Mouse (Mus musculus) CD4-positive helper T cell, adult 2 months (primary cell): ENCODE data around the gene Slc7a8.

ENCODE experiments used
- DNase-seq: peaks from one replicate; pipeline ENCODE4 v3.0.0-alpha.2; 2012; ENCODE audit warnings: low read depth, missing footprints, low spot score

Slc7a8 gene

DNA sequence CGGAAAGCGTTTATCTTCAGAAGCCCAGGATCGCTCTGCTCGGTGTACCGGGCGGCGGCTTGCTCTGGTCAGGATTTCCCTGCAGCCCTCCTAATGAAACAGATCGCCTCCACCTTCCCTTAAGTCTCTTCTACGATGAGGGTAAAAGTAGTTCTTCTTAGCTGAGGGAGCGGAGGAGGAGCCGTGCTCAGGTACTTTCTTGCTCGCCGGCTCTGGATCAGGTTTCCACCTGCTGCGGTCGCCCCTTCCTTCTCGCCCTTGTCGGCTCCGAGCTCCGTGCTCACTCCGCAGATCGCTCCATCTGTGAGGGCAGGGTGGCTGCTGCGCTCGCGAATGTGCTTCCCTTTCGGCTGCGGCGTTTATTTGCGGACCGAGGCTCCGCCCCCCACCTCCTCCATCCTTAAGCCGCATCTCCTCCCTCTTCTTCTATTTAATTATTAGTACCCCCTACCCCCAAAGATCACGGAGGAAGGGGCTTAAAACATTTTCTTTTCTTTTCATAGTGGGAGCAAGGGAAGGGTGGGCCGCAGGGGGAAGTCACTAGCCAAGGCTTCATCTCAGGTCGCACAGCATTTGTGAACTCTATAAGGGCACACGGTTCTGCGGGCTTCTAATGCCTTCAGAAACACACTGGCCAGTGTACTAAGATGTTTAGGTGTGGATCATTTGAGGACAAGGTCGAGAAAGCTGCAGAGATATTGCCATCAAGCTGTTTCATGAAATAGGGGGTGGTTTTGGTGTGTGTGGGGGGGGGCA lies at the start of gene Slc7a8:
Slc7a8 (minus strand) TSS at position 337 of the 756 bp plus-strand sequence.
- peak; percentile 56 for DNase-seq

GRCm38 (mm10) chr14:54823716-54824115 lies 42.0 kb upstream of the Slc7a8 start:
- no peak for DNase-seq

GRCm38 (mm10) chr14:54822301-54822700 lies 40.6 kb upstream of the Slc7a8 start:
- DNase-seq: no peak

- DNase-seq: no peak
Measured at GRCm38 (mm10) chr14:54817791-54818190, 36.0 kb upstream of the Slc7a8 start.

- no peak for DNase-seq
Measured at GRCm38 (mm10) chr14:54815737-54816136, 34.0 kb upstream of the Slc7a8 start.

GRCm38 (mm10) chr14:54813991-54814390 lies 32.2 kb upstream of the Slc7a8 start, which contains the start of gene Rnf212b:
Rnf212b (plus strand) TSS chr14:54814141.
- DNase-seq: no peak

DNA sequence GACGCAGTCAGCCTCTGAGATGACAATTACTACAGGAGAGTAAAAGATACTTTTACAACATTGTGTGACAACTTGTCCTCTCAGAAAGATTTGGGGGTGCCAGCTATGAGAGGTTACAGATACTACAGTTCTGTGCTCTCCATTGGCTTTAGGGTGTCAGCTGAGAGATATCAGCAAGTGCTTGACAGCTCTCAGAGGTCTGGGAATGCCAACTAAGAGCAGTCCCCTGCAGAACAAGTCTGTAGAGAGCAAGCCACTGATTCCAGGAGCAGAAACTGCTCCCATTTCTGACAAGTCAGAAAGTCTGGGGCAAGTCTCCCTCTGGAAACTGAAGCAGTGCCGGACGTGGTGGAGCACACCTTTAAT lies 27.9 kb upstream of the Slc7a8 start:
- DNase-seq: no peak

GRCm38 (mm10) chr14:54808718-54809667 lies 27.2 kb upstream of the Slc7a8 start:
- no peak for DNase-seq

- DNase-seq: no peak
Measured at GRCm38 (mm10) chr14:54806124-54806523, 24.4 kb upstream of the Slc7a8 start.

DNA sequence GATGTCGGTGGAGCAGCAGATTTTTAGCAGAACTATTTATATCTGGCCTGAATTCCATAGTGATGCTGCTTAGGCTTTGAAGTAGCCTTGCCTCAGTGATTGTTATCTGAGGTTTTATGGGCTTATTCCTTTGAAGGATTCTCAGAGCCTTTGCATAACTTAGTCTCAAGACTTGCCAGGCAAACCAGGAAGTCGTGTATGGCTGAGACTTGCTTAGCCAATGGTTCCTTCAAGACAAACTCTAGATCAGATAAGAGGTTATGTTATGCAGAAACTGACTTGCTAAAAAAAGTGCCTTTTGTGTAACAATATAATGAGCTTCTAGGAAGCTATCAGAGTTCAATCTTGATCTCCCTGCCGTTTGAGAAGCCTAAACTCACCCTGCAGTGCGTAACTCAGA lies 20.7 kb upstream of the Slc7a8 start:
- no peak for DNase-seq

- DNase-seq: no peak
Measured at GRCm38 (mm10) chr14:54799686-54800085, 17.9 kb upstream of the Slc7a8 start.

GRCm38 (mm10) chr14:54796760-54797159 lies 15.0 kb upstream of the Slc7a8 start:
- DNase-seq: no peak

GRCm38 (mm10) chr14:54795901-54796300 lies 14.2 kb upstream of the Slc7a8 start:
- DNase-seq: no peak

DNA sequence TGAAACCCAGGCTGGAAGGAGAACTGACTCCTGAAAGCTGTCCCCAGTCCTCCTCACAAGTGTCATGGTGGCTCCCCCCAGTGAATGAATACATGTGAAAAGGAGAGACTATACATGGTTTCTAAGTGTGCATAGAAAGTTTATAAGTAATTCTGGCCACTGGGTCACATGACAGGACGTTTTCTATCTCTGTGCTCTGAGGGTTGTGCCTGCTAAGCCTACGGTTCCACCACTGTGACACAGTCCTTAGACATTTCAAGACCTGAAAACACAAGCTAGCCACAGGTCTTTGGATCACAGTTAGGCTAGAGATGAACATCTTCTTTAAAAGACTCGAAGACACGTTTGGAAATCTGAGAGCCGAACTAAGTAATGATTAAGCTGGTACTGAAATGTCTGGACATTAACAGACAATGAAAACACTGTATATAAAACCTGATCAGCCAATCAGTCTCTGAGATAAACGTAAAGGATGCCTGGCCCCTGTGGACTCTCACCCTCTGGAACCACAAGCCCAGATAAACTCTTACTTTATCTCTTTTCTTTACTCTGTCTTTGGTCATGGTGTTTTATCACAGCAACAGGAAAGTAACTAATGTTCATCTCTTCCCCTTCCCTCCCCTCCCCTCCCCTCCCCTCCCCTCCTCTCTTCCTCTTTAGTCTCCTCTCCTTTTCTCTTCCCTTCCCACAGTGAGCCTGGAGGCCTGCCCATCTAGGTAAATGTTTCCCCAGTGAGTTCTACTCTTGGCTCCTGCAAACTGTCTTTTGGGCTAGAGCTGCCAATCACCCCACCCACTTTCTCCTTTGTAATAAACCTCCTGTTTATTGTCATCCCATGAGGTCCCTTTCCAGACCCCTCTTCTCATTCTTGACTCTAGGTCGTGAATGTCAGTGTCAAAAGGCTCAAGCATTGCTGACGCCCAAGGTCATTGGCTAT lies 12.4 kb upstream of the Slc7a8 start:
- DNase-seq: no peak

GRCm38 (mm10) chr14:54793351-54793750 lies 11.6 kb upstream of the Slc7a8 start:
- DNase-seq: no peak

GRCm38 (mm10) chr14:54792166-54792565 lies 10.4 kb upstream of the Slc7a8 start:
- DNase-seq: no peak

GRCm38 (mm10) chr14:54788231-54788630 lies 6.5 kb upstream of the Slc7a8 start:
- DNase-seq: no peak

DNA sequence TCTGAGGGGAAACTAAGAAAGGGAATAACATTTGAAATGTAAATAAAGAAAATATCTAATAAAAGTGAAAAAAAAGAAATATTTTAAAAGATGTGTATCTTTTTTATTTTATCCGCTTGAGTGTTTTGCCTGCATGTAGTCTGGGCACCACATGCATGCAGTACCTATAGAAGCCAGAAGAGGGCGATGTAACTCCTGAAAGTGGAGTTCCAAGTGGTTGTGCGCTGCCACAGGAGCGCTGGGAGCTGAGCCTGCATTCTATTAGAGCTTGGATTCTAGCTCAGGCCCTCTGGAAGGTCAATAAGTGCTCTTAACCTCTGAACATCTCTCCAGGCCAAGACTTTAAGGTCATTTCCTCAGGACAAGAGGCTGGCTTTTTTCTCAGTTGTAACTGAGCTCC lies 5.5 kb upstream of the Slc7a8 start:
- peak; percentile 15 for DNase-seq

- no peak for DNase-seq
Measured at GRCm38 (mm10) chr14:54786489-54786888, 4.7 kb upstream of the Slc7a8 start.

GRCm38 (mm10) chr14:54785898-54786297 lies 4.2 kb upstream of the Slc7a8 start:
- DNase-seq: peak; percentile 68

DNA sequence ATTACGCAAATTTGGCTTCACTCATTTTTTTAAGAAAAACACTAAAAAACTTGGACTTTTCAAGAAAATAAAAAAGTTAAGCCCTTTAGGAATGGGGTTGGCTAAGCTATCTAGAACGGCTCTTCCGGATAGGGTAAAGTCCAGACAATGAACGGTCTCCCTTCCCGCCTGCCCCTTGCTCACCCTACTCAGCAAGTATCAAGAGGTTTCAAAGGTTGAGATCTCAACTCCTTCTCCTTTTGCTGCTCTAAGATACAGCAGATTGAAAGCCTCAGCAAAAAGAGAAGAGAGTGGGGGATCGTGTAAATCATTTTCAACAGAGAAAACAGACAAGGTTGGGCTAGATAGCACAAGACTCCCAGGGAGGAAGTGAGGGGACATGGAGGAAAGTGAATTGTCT lies 1.2 kb upstream of the Slc7a8 start:
- no peak for DNase-seq
